Mouse (Mus musculus): ENCODE data around the gene Dapk3.

DNA sequence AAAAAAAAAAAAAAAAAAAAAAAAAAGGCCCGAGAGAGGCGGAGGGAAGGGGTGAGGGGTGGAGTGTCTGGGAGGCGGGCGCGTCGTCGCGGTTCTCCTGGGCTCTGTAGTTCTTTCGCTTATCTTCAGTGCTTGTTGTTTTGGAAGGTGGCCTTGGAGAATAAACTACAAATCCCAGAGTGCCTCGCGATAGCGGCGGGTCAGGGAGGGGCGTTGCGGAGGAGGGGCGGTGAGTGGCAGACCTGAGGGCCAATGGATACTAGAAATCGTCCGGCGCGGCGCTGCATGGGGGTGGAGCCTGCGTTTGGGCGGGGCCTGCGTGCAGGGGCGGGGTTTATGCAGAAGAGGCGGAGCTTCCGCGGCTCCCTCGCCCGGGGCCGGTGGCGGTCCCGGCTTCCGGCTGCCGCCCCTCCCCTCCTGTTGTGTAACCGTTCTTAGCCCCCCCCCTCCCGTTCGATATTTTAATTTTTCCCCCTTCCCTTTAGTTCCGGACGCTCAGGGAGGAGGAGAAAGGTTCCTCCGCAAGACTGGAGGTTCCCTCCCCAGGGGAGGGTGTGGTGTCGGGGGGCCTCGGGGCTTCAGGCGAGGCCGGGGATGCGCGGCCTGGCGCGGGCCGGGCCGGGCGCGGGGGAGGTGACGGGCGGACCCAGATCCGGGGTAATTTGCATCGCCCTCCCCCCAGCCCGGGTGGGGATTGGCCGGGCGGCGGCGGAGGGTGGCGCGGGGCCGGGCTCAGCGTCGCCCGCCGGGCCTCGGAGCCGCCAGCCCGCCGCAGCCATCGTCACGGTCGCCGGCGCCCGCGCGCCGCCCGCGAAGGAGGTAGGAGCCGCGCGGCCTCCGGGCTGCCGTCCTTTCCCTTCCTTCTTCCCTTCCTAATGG, 45.3 kb upstream of the Dapk3 start:
- TF ChIP-seq CTCF (IDR thresholded peaks at IDR 0.05; ENCODE audit: low read depth, low read length) (no peak), GATA1 (IDR thresholded peaks at IDR 0.05; ENCODE audit: borderline replicate concordance, low read length) (no peak), GATA2 (IDR thresholded peaks at IDR 0.05; ENCODE audit: borderline replicate concordance, low read depth, low read length) (no peak)

Measured in G1E (cell line).